ENCODE assay signal across 33 mouse cellular contexts in genomic region chr16:28870456-28870855, GRCm38 (mm10). TPM values are rescaled to one million over a fixed set of nuclear protein-coding genes. Genes with fewer than 3 reads are reported as not detected.
DNase-seq lines count a peak whose midpoint lies in the region; ATAC-seq and TF ChIP-seq lines count a peak whose summit lies in the region.
"Had no signal": no experiment of that assay in that cellular context is flagged by ENCODE, and none has a peak within 500 bp of the region (broad histone marks: within the 10 kb centered on the region; RNA-seq: fewer than 3 reads in every experiment).

No protein-coding gene starts in this region.

- H3K4me2 ChIP-seq in kidney, embryonic 15.5 days, result no peak overlapping the region
- H3K4me2 ChIP-seq in embryonic facial prominence, embryonic 13.5 days, result peak overlapping the region; percentile 31
- no peak overlapping the region for H3K4me2 ChIP-seq in stomach, postnatal 0 days (replicated peaks; ENCODE audit: low read depth)
- H3K4me2 ChIP-seq: embryonic facial prominence, embryonic 15.5 days; heart, embryonic 15.5 days; hindbrain, embryonic 14.5 days; limb, embryonic 13.5 days; liver, embryonic 11.5 days; lung, embryonic 15.5 days; midbrain, embryonic 11.5 days; neural tube, embryonic 13.5 days had no signal

- H3K9ac ChIP-seq in kidney, embryonic 15.5 days, result no peak overlapping the region
- H3K9ac ChIP-seq in embryonic facial prominence, embryonic 13.5 days, result peak overlapping the region; percentile 32; the same call in 1 of the 2 replicates
- no peak overlapping the region for H3K9ac ChIP-seq in stomach, postnatal 0 days (ENCODE audit: low read length)
- H3K9ac ChIP-seq: embryonic facial prominence, embryonic 15.5 days; heart, embryonic 15.5 days; limb, embryonic 13.5 days; lung, embryonic 15.5 days; neural tube, embryonic 13.5 days had no signal

- H3K36me3 ChIP-seq in kidney, embryonic 15.5 days, result no peaks in the 10 kb centered on the region
- H3K36me3 ChIP-seq in embryonic facial prominence, embryonic 13.5 days, result no peaks in the 10 kb centered on the region
- no peaks in the 10 kb centered on the region for H3K36me3 ChIP-seq in stomach, postnatal 0 days (ENCODE audit: control insufficient read depth, insufficient read depth, low read length)
- H3K36me3 ChIP-seq: embryonic facial prominence, embryonic 15.5 days; heart, embryonic 10.5 days; heart, embryonic 15.5 days; limb, embryonic 13.5 days; lung, embryonic 15.5 days; neural tube, embryonic 13.5 days had no signal

- no peaks in the 10 kb centered on the region for H3K9me3 ChIP-seq in kidney, embryonic 15.5 days (replicated peaks)
- no peaks in the 10 kb centered on the region for H3K9me3 ChIP-seq in embryonic facial prominence, embryonic 13.5 days
- H3K9me3 ChIP-seq in stomach, postnatal 0 days (ENCODE audit: control insufficient read depth, low read length), result no peaks in the 10 kb centered on the region
- H3K9me3 ChIP-seq: embryonic facial prominence, embryonic 15.5 days; heart, embryonic 10.5 days; heart, embryonic 15.5 days; limb, embryonic 13.5 days; lung, embryonic 15.5 days; neural tube, embryonic 13.5 days had no signal

- DNase-seq in kidney, postnatal 25 days, result no peak
- DNase-seq in NIH3T3 (ENCODE audit: low read depth), result peak; percentile 37
- no peak for DNase-seq in stomach, postnatal 0 days (ENCODE audit: low spot score)
- no peak for DNase-seq in left cerebral cortex, postnatal 14 days (ENCODE audit: low spot score in 2 of 2)
- DNase-seq in ovary, postnatal 10 days (ENCODE audit: low spot score), result no peak
- DNase-seq: cerebellum, adult 11-12 months; cerebellum, adult 9-11 months; gastrocnemius, postnatal 25 days; heart, adult 11 months; kidney, adult 9 months; kidney, postnatal 14 days; right cerebral cortex, postnatal 25 days; thymus, adult 2 months; thymus, postnatal 36 days had no signal

- no peak for TF ChIP-seq CTCF in stomach, postnatal 0 days (IDR thresholded peaks at IDR 0.05; ENCODE audit: low read depth)

- intact Hi-C loops in left cerebral cortex, postnatal 14 days (cut with DNase I), result no loop called here

- H3K27ac ChIP-seq in kidney, embryonic 15.5 days, result 0 out of 2 replicates have a peak overlapping the region, but pooled peaks have one; percentile 4
- H3K27ac ChIP-seq in embryonic facial prominence, embryonic 13.5 days, result 0 out of 2 replicates have a peak overlapping the region, but pooled peaks have one; percentile 7
- peak overlapping the region; percentile 65; the same call in 1 of the 2 replicates for H3K27ac ChIP-seq in stomach, postnatal 0 days (replicated peaks)
- H3K27ac ChIP-seq: embryonic facial prominence, embryonic 15.5 days; heart, embryonic 10.5 days; heart, embryonic 15.5 days; hindbrain, embryonic 14.5 days; layer of hippocampus, adult 2 months; left cerebral cortex, adult 2 months; limb, embryonic 13.5 days; lung, embryonic 15.5 days; neural tube, embryonic 13.5 days had no signal

- WGBS in kidney, embryonic 15.5 days, result 47% methylated on average over 5 of the region's 5 CpGs
- 65% methylated on average over 5 of the region's 5 CpGs for WGBS in embryonic facial prominence, embryonic 13.5 days
- WGBS in stomach, postnatal 0 days, result 65% methylated on average over 5 of the region's 5 CpGs

- ATAC-seq in kidney, embryonic 15.5 days (replicated peaks; ENCODE audit: low FRiP score), result no peak
- no peak for ATAC-seq in embryonic facial prominence, embryonic 13.5 days (ENCODE audit: insufficient number of reproducible peaks, insufficient read depth, low FRiP score, low TSS enrichment, low read depth)
- peak; percentile 76 for ATAC-seq in stomach, postnatal 0 days (ENCODE audit: low FRiP score, low TSS enrichment)
- ATAC-seq: forebrain, embryonic 14.5 days; intestine, postnatal 0 days; midbrain, embryonic 16.5 days had no signal

- no peak for TF ChIP-seq EP300 in stomach, postnatal 0 days (optimal IDR thresholded peaks at IDR 0.05)

- no peaks in the 10 kb centered on the region for H3K27me3 ChIP-seq in kidney, embryonic 15.5 days
- no peaks in the 10 kb centered on the region for H3K27me3 ChIP-seq in embryonic facial prominence, embryonic 13.5 days
- no peaks in the 10 kb centered on the region for H3K27me3 ChIP-seq in stomach, postnatal 0 days (ENCODE audit: control insufficient read depth, insufficient read depth, low read length)
- H3K27me3 ChIP-seq: CH12.LX; embryonic facial prominence, embryonic 15.5 days; heart, embryonic 15.5 days; limb, embryonic 13.5 days; lung, embryonic 15.5 days had no signal

- H3K4me1 ChIP-seq in kidney, embryonic 15.5 days, result peaks cover 24% of the 10 kb centered on the region
- peaks cover 54% of the 10 kb centered on the region for H3K4me1 ChIP-seq in embryonic facial prominence, embryonic 13.5 days
- no peaks in the 10 kb centered on the region for H3K4me1 ChIP-seq in stomach, postnatal 0 days (replicated peaks; ENCODE audit: control insufficient read depth, insufficient read depth)

- H3K4me3 ChIP-seq in kidney, embryonic 15.5 days (replicated peaks), result no peak overlapping the region
- H3K4me3 ChIP-seq in embryonic facial prominence, embryonic 13.5 days, result no peak overlapping the region
- H3K4me3 ChIP-seq in stomach, postnatal 0 days (ENCODE audit: low read depth, low read length), result no peak overlapping the region
- H3K4me3 ChIP-seq: embryonic facial prominence, embryonic 15.5 days; heart, embryonic 10.5 days; heart, embryonic 15.5 days; layer of hippocampus, adult 2 months; left cerebral cortex, adult 2 months; limb, embryonic 13.5 days; lung, embryonic 15.5 days; neural tube, embryonic 13.5 days had no signal

RNA-seq across cellular contexts. Expression of gene Mb21d2, which starts 59.0 kb away (rescaled TPM):
- 6.7 and 8.0 TPM in 2 replicates for polyA plus RNA-seq in kidney, embryonic 15.5 days (2015; fragmentation: Nextera tagmentation; extraction: Ambion mirVana)
- polyA plus RNA-seq in embryonic facial prominence, embryonic 13.5 days (2015; fragmentation: Nextera tagmentation; extraction: Ambion mirVana), result 5.8 and 6.4 TPM in 2 replicates
- 4.6 and 4.8 TPM in 2 replicates for polyA plus RNA-seq in stomach, postnatal 0 days (2015; fragmentation: Nextera tagmentation; extraction: Ambion mirVana)
- total RNA-seq in left cerebral cortex, postnatal 14 days (2021), result 10 to 100 TPM; 44.9 to 52.3 TPM
- total RNA-seq: CH12.LX; common myeloid progenitor, adult 5-6 weeks; megakaryocyte, adult 5-6 weeks had no signal

Comparison
In these comparisons a context has a peak if more than half of its experiments do, and no peak if none do; other contexts are left out.
1. H3K27ac ChIP-seq: peak in every context shown above with its lines; median percentile 65 in stomach, postnatal 0 days; 7 in embryonic facial prominence, embryonic 13.5 days; 4 in kidney, embryonic 15.5 days.